Mouse (Mus musculus) retina, postnatal 7 days (tissue): Measurements from ENCODE around the gene Card19.

Experiments
- DNase-seq: peaks from one replicate; pipeline ENCODE4 v3.0.0-alpha.2; 2012; ENCODE audit warnings: low read depth, low spot score

Card19 gene

DNA sequence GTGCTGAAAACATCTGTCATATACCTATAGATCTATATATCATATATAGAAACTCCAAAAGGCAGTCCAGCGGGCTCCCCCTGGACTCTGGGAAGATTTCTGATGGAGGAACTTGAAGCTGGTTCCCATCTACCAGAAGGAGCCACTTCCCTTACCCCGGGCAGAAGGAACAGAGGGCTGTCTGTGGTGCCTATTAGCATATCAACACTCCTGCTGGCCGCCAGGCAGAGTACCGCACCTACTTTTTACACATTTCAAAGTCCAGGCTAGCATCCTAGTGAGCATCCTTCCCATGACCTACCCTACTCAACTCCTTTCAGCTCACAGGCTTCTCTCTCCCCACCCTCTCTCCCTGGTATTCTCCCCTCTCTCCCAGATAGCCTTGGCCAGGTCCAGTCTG lies 9.8 kb upstream of the Card19 start:
- DNase-seq: no peak

DNA sequence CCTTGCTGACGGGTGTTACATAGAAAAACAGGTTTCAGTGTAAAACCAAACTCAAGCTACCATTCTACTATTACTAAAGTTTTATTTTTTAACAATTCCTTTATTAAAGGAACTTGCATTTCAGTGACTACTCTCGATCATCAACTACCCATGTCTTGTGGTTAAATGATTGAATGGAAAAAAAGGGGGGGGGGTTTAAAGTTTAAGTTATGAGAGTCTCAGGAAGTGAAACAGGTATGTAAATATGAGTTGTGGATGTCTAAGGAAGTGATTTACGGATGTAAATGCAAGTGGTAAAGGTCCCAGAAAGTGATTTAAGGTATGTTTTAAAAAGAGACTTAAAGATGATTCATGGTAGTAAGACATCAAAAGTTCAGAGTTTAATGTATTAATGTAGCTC lies 9.3 kb upstream of the Card19 start:
- DNase-seq: no peak

GRCm38 (mm10) chr13:49224729-49225128 lies 8.9 kb upstream of the Card19 start:
- no peak for DNase-seq

DNA sequence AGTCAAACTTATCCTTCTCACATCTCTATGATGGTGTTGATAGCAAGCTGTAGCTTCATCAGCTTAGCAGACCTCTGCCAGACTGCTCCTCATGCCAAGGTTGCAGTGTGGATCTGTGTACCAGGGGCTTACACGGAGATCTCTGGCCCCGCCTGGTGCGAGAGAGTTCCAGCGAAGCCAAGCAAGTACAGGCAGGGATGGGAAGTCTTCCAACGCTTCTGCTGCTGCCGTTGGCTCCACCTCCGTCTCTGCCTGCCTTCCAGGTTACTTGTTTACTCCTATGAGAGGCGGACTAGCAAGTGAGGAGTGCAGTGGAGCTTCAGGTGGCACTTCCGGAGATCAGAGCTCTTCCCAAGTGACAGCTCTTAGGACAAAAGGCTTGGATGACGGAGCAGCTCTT lies 8.5 kb upstream of the Card19 start:
- DNase-seq: no peak

GRCm38 (mm10) chr13:49220912-49221311 lies 5.1 kb upstream of the Card19 start:
- DNase-seq: no peak

DNA sequence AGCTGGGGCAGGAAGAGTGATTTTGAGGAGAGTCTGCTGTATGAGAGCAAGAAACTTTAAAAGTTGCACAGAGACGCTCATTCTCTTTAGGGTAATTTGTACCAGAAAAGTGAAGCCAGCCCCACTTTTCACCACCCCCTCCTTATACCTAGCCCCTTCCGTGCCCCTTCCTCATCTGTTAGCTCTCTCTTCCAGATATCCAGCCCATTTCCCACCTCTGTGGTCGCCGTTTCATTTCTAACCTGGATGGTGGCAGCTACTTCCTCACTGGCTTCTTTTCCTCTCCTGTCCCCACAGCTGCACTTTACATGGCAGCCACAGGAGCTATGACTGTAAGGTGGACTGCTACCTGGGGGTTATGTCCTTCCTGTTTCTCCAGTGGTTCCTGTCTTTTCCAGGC lies 3.5 kb upstream of the Card19 start:
- no peak for DNase-seq

DNA sequence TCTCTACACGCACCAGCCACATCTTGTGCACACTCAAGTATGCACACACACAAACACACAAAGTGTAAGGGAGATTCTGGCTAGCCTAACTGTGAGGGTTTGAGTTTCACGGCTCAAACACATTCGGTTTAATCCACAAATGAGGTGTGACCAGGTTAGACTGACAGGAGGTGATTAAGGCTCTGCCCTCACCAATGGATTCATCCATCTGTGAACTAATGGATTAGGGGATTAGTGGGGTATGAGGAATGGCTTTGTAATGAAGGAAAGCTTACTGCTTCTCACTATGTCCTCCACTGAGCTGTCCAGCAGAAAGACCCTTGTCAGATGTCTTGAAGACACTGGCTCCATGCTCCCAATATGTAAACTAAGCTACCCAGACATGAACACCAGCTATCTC lies 2.8 kb upstream of the Card19 start:
- peak; percentile 68 for DNase-seq

GRCm38 (mm10) chr13:49216808-49217561 lies 1.1 kb upstream of the Card19 start:
- no peak for DNase-seq

- DNase-seq: no peak
Observed at GRCm38 (mm10) chr13:49216220-49216552, 349 bp upstream of the Card19 start.

- DNase-seq: no peak
Observed at GRCm38 (mm10) chr13:49215128-49215503, 721 bp downstream of the Card19 start.

DNA sequence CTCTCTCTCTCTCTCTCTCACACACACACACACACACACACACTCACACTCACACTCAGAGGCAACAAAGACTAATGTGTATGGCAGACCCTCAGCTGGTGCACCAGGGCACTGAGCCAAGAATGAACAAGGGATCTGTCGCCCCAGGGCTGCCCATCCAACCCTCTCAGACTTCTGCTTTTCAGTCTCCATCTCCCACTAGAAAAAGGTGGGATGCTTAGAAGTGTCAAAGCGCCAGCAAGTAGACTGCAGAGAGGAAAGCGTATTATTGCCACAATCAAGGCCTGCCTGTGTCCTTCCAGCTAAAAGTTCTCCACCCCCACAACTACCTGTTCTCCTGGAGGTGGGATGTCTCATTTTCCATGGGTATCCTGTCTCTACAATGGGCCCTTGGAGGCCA lies 1.4 kb downstream of the Card19 start:
- DNase-seq: no peak

DNA sequence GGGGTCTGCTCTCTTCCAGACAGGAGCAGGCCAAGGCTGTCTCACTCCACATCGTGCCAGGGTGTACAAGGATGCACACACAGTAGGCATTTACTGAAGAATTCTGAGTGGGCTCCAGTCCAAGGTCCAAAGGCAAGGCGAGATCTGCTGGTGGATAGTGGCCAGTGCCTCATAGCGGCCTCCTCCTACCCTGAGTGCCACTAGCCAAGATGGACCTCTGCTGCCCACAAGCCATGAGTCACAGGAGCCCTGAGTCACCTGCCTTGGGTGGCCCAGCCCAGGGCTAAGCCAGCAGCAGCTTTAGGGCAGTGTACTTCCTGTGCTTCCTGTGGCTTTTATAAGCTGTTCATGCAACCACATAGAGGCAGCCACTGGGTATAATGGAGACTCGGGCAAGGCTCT lies 2.3 kb downstream of the Card19 start:
- no peak for DNase-seq

DNA sequence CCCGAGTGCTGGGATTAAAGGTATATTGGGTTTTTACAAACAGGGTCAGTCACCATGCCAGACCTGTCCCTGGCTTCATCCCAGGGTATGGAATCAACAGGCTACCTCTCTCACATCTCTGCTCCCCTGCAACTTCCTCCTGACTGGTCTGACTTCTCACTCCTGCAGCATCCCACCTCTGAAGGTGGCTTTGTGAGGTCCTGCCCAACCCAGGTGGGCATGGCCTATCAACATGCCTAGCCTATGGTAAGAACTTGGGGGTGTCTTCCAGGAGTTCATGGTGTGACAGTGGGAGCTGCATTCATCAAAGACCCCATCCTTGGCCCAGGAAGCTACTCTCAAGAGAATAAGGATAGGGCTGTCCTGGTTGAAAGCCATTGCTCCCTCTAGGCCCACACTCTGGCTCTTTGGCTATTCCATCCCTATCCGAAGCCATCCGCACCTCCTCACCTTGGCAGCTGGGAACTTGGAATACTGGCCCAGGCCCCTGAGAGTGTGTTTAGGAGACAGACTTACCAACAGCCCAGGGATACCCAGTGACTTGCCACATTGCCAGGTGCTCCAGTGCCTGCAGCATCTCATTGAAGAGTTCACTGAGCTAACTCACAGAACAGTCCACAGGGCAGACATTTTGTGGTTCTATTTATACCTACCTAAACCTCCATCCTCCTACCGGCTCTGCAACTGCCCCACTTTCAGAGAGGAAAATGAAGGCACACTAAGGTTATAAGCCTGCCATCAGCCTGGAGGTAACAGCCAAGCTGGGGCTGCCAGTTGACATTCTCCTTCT lies 2.9 kb downstream of the Card19 start:
- DNase-seq: no peak

DNA sequence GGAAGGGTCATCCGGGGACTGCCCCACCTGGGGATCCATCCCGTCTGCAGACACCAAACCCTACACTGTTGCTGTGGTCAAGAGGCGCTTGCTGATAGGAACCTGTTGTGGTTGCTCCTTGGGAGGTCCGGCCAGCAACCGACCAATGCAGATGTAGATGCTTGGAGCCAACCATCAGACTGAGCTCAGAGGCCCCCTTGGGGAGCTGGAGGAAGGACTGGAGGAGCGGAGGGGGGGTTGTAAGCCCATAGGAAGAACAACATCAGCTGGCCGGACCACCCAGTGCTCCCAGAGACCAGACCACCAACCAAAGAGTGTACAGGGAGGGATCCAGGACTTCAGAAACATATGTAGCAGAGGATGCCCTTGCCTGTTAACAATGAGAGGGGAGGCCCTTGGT lies 6.5 kb downstream of the Card19 start:
- no peak for DNase-seq

- no peak for DNase-seq
Observed at GRCm38 (mm10) chr13:49206341-49206740, 9.5 kb downstream of the Card19 start.

- DNase-seq: peak; percentile 65
Observed at GRCm38 (mm10) chr13:49205381-49205998, 10.3 kb downstream of the Card19 start.

DNA sequence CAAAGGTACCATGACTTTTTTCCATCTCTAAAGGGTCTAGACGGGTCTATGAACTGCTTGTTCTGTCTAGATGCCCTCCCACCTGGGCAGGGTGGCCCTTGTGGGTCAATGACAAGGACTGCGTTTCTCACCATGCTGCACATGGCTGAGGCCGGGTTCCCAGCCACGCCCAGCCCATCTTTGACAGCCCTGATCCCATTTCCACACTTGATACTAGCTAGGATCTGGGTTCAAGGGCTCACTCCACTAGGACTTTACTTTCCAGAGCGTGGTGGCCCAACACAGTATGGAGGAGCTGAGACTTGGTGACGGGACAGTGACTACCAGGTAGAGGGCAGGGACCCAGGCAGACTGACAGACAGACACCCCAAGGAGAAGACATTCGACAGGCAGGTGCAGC lies 13.3 kb downstream of the Card19 start:
- DNase-seq: no peak

- no peak for DNase-seq
Observed at GRCm38 (mm10) chr13:49200688-49201087, 15.1 kb downstream of the Card19 start.

DNA sequence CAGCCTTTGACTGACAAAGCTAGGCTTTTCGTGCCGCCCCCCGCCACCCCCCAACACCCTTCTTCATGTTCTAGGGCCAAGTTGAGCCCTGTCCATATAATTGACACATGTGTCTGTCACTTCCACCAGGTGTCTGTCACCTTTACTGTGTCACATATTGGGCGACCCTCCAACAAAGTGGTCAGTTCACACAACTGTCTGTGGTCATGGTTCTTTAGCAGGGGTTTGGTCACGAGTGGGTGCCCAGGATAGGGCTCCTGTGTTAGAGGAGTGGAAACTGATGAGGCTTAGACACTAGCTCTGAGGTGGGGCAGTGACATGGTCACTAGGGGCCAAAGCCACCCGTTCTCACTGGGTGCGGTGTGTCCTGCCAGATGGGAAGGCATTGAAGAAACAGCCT lies 15.9 kb downstream of the Card19 start:
- DNase-seq: no peak

DNA sequence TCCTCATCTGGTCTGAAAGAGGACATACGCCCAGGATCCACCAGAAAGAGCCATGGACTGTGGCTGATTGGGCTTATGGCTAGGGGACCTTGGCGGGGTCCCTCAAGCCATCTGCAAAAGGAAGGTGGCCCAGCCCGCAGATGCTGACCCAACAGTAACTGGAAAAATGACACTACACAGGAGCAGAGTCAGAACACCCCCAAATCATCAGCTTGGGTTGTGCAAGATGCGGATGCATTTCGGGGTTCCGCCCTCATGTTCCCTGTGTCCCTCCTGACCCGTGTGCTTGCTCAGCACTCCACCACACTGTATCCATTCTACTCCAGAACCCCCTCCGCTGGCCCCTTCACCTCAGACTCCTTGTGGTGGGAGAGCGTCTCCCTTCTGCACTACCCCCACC lies 17.1 kb downstream of the Card19 start:
- no peak for DNase-seq

- no peak for DNase-seq
Observed at GRCm38 (mm10) chr13:49196766-49197165, 19.1 kb downstream of the Card19 start.

- DNase-seq: no peak
Observed at GRCm38 (mm10) chr13:49196211-49196610, 19.6 kb downstream of the Card19 start.

- no peak for DNase-seq
Observed at GRCm38 (mm10) chr13:49195651-49196050, 20.2 kb downstream of the Card19 start.
